ENCODE assay signal across 22 mouse cellular contexts in genomic region chr8:124630891-124631290, GRCm38 (mm10). TPM values are rescaled to one million over a fixed set of nuclear protein-coding genes. Genes with fewer than 3 reads are reported as not detected.
DNase-seq lines count a peak whose midpoint lies in the region; ATAC-seq lines count a peak whose summit lies in the region.
"Had no signal": no experiment of that assay in that cellular context is flagged by ENCODE, and none has a peak within 500 bp of the region (broad histone marks: within the 10 kb centered on the region; RNA-seq: fewer than 3 reads in every experiment).

No protein-coding gene starts in this region.

- H3K36me3 ChIP-seq in heart, embryonic 16.5 days (ENCODE audit: control insufficient read depth, insufficient read depth) = peaks cover 6% of the 10 kb centered on the region
- no peaks in the 10 kb centered on the region for H3K36me3 ChIP-seq in midbrain, embryonic 11.5 days (ENCODE audit: control insufficient read depth, insufficient read depth, low read length)
- peaks cover 3% of the 10 kb centered on the region for H3K36me3 ChIP-seq in midbrain, embryonic 10.5 days

- no peak overlapping the region for H3K9ac ChIP-seq in heart, embryonic 16.5 days (ENCODE audit: low read length)
- no peak overlapping the region for H3K9ac ChIP-seq in midbrain, embryonic 11.5 days (ENCODE audit: low read length)
- H3K9ac ChIP-seq: forebrain, embryonic 13.5 days; hindbrain, embryonic 14.5 days had no signal

- H3K9me3 ChIP-seq in heart, embryonic 16.5 days (replicated peaks; ENCODE audit: control insufficient read depth, low read length) = no peaks in the 10 kb centered on the region
- no peaks in the 10 kb centered on the region for H3K9me3 ChIP-seq in midbrain, embryonic 11.5 days (ENCODE audit: control insufficient read depth, low read length)
- no peaks in the 10 kb centered on the region for H3K9me3 ChIP-seq in midbrain, embryonic 10.5 days (replicated peaks)
- H3K9me3 ChIP-seq: forebrain, embryonic 10.5 days; forebrain, embryonic 13.5 days; hindbrain, embryonic 10.5 days had no signal

- peaks cover 29% of the 10 kb centered on the region for H3K4me1 ChIP-seq in heart, embryonic 16.5 days (ENCODE audit: control insufficient read depth, insufficient read depth, low read length)
- no peaks in the 10 kb centered on the region for H3K4me1 ChIP-seq in midbrain, embryonic 11.5 days (ENCODE audit: control insufficient read depth, insufficient read depth, low read length)
- H3K4me1 ChIP-seq in midbrain, embryonic 10.5 days = peaks cover 16% of the 10 kb centered on the region

- H3K4me2 ChIP-seq in heart, embryonic 16.5 days (ENCODE audit: low read depth, low read length) = no peak overlapping the region
- H3K4me2 ChIP-seq in midbrain, embryonic 11.5 days = no peak overlapping the region
- H3K4me2 ChIP-seq: forebrain, embryonic 13.5 days; heart, embryonic 11.5 days; hindbrain, embryonic 14.5 days had no signal

- 0 out of 2 replicates have a peak, but pooled peaks have one; percentile 24 for ATAC-seq in frontal cortex, adult (ENCODE audit: low TSS enrichment)
- no peak for ATAC-seq in heart, embryonic 16.5 days (replicated peaks; ENCODE audit: extremely low read depth, insufficient read depth, low FRiP score)
- ATAC-seq in midbrain, embryonic 11.5 days (ENCODE audit: low FRiP score) = no peak
- ATAC-seq: activated CD4-positive, CD25-positive, alpha-beta regulatory T cell, adult 4 months; forebrain, embryonic 13.5 days; forebrain, embryonic 16.5 days; intestine, postnatal 0 days had no signal

- DNase-seq in frontal cortex, postnatal 14 days (ENCODE audit: low spot score in 2 of 2) = no peak
- DNase-seq in heart, adult 11 months = no peak
- peak; percentile 68 for DNase-seq in midbrain, embryonic 11.5 days (ENCODE audit: low spot score, missing footprints)
- no peak for DNase-seq in midbrain, embryonic 10.5 days (ENCODE audit: low spot score)
- no peak for DNase-seq in B cell, adult 2 months
- DNase-seq: adrenal gland, adult 8-10 months; adrenal gland, postnatal 25 days; cerebellum, postnatal 36 days; gastrocnemius, postnatal 36 days had no signal

- H3K27me3 ChIP-seq in heart, embryonic 16.5 days (ENCODE audit: control insufficient read depth, insufficient read depth, low read length) = no peaks in the 10 kb centered on the region
- no peaks in the 10 kb centered on the region for H3K27me3 ChIP-seq in midbrain, embryonic 11.5 days (ENCODE audit: control insufficient read depth, insufficient read depth, low read length)
- no peaks in the 10 kb centered on the region for H3K27me3 ChIP-seq in midbrain, embryonic 10.5 days (ENCODE audit: low read depth, poor library complexity, severe bottlenecking)
- H3K27me3 ChIP-seq: forebrain, embryonic 13.5 days had no signal

- WGBS in heart, embryonic 16.5 days = 73% methylated on average over 4 of the region's 4 CpGs
- 71% methylated on average over 4 of the region's 4 CpGs for WGBS in midbrain, embryonic 11.5 days
- 81% methylated on average over 4 of the region's 4 CpGs for WGBS in midbrain, embryonic 10.5 days

- no peak overlapping the region for H3K4me3 ChIP-seq in heart, embryonic 16.5 days (ENCODE audit: low read length)
- no peak overlapping the region for H3K4me3 ChIP-seq in midbrain, embryonic 11.5 days (ENCODE audit: low read depth, low read length)
- H3K4me3 ChIP-seq in midbrain, embryonic 10.5 days = no peak overlapping the region
- H3K4me3 ChIP-seq: forebrain, embryonic 10.5 days; forebrain, embryonic 13.5 days; hindbrain, embryonic 10.5 days had no signal

- 0 out of 2 replicates have a peak overlapping the region, but pooled peaks have one; percentile 7 for H3K27ac ChIP-seq in heart, embryonic 16.5 days (ENCODE audit: low read length)
- H3K27ac ChIP-seq in midbrain, embryonic 11.5 days (ENCODE audit: low read depth, low read length) = no peak overlapping the region
- H3K27ac ChIP-seq in midbrain, embryonic 10.5 days (replicated peaks) = no peak overlapping the region
- H3K27ac ChIP-seq: forebrain, embryonic 10.5 days; forebrain, embryonic 13.5 days had no signal

RNA-seq across cellular contexts. Expression of gene 2310022B05Rik, which starts 32.3 kb away (rescaled TPM):
- 39.3 and 47.7 TPM in 2 replicates for polyA plus RNA-seq in heart, embryonic 16.5 days (2015; fragmentation: Nextera tagmentation; extraction: Ambion mirVana)
- polyA plus RNA-seq in midbrain, embryonic 11.5 days (2014; fragmentation: Nextera tagmentation; extraction: Ambion mirVana) = 17.4 and 21.2 TPM in 2 replicates
- 17.5 and 17.7 TPM in 2 replicates for polyA plus RNA-seq in midbrain, embryonic 10.5 days (2016; fragmentation: Nextera tagmentation; extraction: Ambion mirVana)

RNA-seq across cellular contexts. Expression of gene Capn9, which starts 55.0 kb away (rescaled TPM):
- polyA plus RNA-seq in heart, embryonic 16.5 days (2015; fragmentation: Nextera tagmentation; extraction: Ambion mirVana) = 0.16 and 0.39 TPM in 2 replicates
- polyA plus RNA-seq in midbrain, embryonic 11.5 days (2014; fragmentation: Nextera tagmentation; extraction: Ambion mirVana) = not detected in 2 replicates
- not detected in 2 replicates for polyA plus RNA-seq in midbrain, embryonic 10.5 days (2016; fragmentation: Nextera tagmentation; extraction: Ambion mirVana)
- polyA plus RNA-seq: activated CD4-positive, CD25-positive, alpha-beta regulatory T cell, adult 4 months; brain, embryonic 14.5 days; embryonic facial prominence, embryonic 11.5 days; forebrain, embryonic 10.5 days; heart, embryonic 11.5 days; hindbrain, embryonic 10.5 days; kidney, adult 2 months had no signal
